8 mouse cellular contexts compared by ENCODE assay signal in genomic region chr10:126972051-126972725, GRCm38 (mm10). TPM values are rescaled to one million over a fixed set of nuclear protein-coding genes. Genes with fewer than 3 reads are reported as not detected.
DNase-seq lines count a peak whose midpoint lies in the region; ATAC-seq and TF ChIP-seq lines count a peak whose summit lies in the region.

No protein-coding gene starts in this region.

- no peaks in the 10 kb centered on the region for H3K27me3 ChIP-seq in intestine, postnatal 0 days (replicated peaks; ENCODE audit: control insufficient read depth, insufficient read depth, low read length)

- intact Hi-C loops in gastrocnemius, adult 2 months (cut with DNase I) = no loop called here

- no peaks in the 10 kb centered on the region for H3K9me3 ChIP-seq in intestine, postnatal 0 days (ENCODE audit: control insufficient read depth)

- H3K4me1 ChIP-seq in intestine, postnatal 0 days (replicated peaks; ENCODE audit: control insufficient read depth, insufficient read depth, low read length) = peaks cover 24% of the 10 kb centered on the region

- H3K9ac ChIP-seq in intestine, postnatal 0 days (ENCODE audit: low read depth, low read length) = no peak overlapping the region

- peak overlapping the region; percentile 37; the same call in 1 of the 2 replicates for H3K4me2 ChIP-seq in intestine, postnatal 0 days (replicated peaks; ENCODE audit: low read depth)

- H3K4me3 ChIP-seq in gastrocnemius, adult 2 months = peak overlapping the region; percentile 49
- H3K4me3 ChIP-seq in intestine, postnatal 0 days (ENCODE audit: low read depth, low read length) = no peak overlapping the region

- peak; percentile 60 for DNase-seq in adrenal gland, adult 8-10 months
- no peak for DNase-seq in adrenal gland, postnatal 4 days (ENCODE audit: low spot score in 2 of 2)
- DNase-seq in gastrocnemius, adult 2 months = peak; percentile 83
- DNase-seq in lung, adult 18-20 months = peak; percentile 79 to 85
- peak; percentile 80 for DNase-seq in retina, embryonic 14.5 days (ENCODE audit: low spot score)
- DNase-seq in layer of hippocampus, postnatal 14 days (ENCODE audit: low spot score in 2 of 2) = no peak
- DNase-seq in layer of hippocampus, adult 9-11 months = no peak

- H3K36me3 ChIP-seq in intestine, postnatal 0 days (ENCODE audit: control insufficient read depth, insufficient read depth) = no peaks in the 10 kb centered on the region

- peak overlapping the region; percentile 90 for H3K27ac ChIP-seq in gastrocnemius, adult 2 months
- peak overlapping the region; percentile 93 for H3K27ac ChIP-seq in intestine, postnatal 0 days (ENCODE audit: low read depth, low read length)

- peak; percentile 65 for ATAC-seq in intestine, postnatal 0 days

- WGBS in intestine, postnatal 0 days = 11% methylated on average over 13 of the region's 13 CpGs

- TF ChIP-seq CTCF in gastrocnemius, adult 2 months (IDR thresholded peaks at IDR 0.05) = no peak
- peak; percentile 47 for TF ChIP-seq CTCF in intestine, postnatal 0 days (IDR thresholded peaks at IDR 0.05; ENCODE audit: low read depth)

RNA-seq across cellular contexts. Expression of gene Ctdsp2, which starts 6.3 kb away (rescaled TPM):
- 100 to 1,000 TPM; 140 to 170 (median 157) TPM for total RNA-seq in adrenal gland, adult 8-10 months (2022)
- total RNA-seq in adrenal gland, postnatal 4 days (2021) = 100 to 1,000 TPM; 244 to 246 TPM
- total RNA-seq in gastrocnemius, adult 2 months (2021) = 10 to 100 TPM; 94.0 to 99.2 TPM
- polyA plus RNA-seq in intestine, postnatal 0 days (2015; fragmentation: Nextera tagmentation; extraction: Ambion mirVana) = 43.1 and 46.7 TPM in 2 replicates
- total RNA-seq in layer of hippocampus, postnatal 14 days (2021) = 10 to 100 TPM; 90.7 to 93.6 TPM

RNA-seq across cellular contexts. Expression of gene Avil, which starts 28.3 kb away (rescaled TPM):
- 1 to 10 TPM; 1.6 to 2.4 (median 2.0) TPM for total RNA-seq in adrenal gland, adult 8-10 months (2022)
- total RNA-seq in adrenal gland, postnatal 4 days (2021) = under 1 TPM; 0.67 to 0.90 TPM
- total RNA-seq in gastrocnemius, adult 2 months (2021) = 1 to 10 TPM; 3.2 to 5.7 TPM
- 0.20 and 0.52 TPM in 2 replicates for polyA plus RNA-seq in intestine, postnatal 0 days (2015; fragmentation: Nextera tagmentation; extraction: Ambion mirVana)
- total RNA-seq in layer of hippocampus, postnatal 14 days (2021) = under 1 TPM; 0.48 to 0.62 TPM

RNA-seq across cellular contexts. Expression of gene Tsfm, which starts 58.5 kb away (rescaled TPM):
- 10 to 100 TPM; 67.1 to 71.5 (median 68.1) TPM for total RNA-seq in adrenal gland, adult 8-10 months (2022)
- 10 to 100 TPM; 67.0 to 70.6 TPM for total RNA-seq in adrenal gland, postnatal 4 days (2021)
- total RNA-seq in gastrocnemius, adult 2 months (2021) = 10 to 100 TPM; 15.0 to 28.8 TPM
- 42.4 and 43.7 TPM in 2 replicates for polyA plus RNA-seq in intestine, postnatal 0 days (2015; fragmentation: Nextera tagmentation; extraction: Ambion mirVana)
- total RNA-seq in layer of hippocampus, postnatal 14 days (2021) = 10 to 100 TPM; 27.4 to 31.9 TPM

Comparison
In these comparisons a context has a peak if more than half of its experiments do, and no peak if none do; other contexts are left out.
1. DNase-seq: peak in adrenal gland, adult 8-10 months (single experiment), gastrocnemius, adult 2 months (single experiment), lung, adult 18-20 months (2 of 2) and retina, embryonic 14.5 days (single experiment); none in adrenal gland, postnatal 4 days (0 of 2), layer of hippocampus, postnatal 14 days (0 of 2) and layer of hippocampus, adult 9-11 months (single experiment).